Mouse (Mus musculus) neural tube, embryonic 13.5 days (tissue): ENCODE measurements around the gene Rbm5. TPM values are rescaled to one million over a fixed set of nuclear protein-coding genes. Genes with fewer than 3 reads are reported as not detected.

ENCODE experiments used
- ATAC-seq: fragments of 200-750 bp; cut with Nextera tagmentation; 2 replicates; pipeline ENCODE4 v1.8.0; 2017; ENCODE audit warnings: low read depth, mild to moderate bottlenecking, moderate TSS enrichment, moderate library complexity
- H3K27ac ChIP-seq: fragments of 300-500 bp; sonication (generic); replicated peaks from 2 replicates; pipeline ENCODE4 v1.5.1; 2015; ENCODE audit warnings: moderate library complexity, mild to moderate bottlenecking, inconsistent platforms
- H3K27me3 ChIP-seq: fragments of 300-500 bp; sonication (generic); 2 replicates; pipeline ENCODE4 v1.6.1; 2015; ENCODE audit warnings: mild to moderate bottlenecking, inconsistent platforms
- H3K36me3 ChIP-seq: fragments of 300-500 bp; sonication (generic); 2 replicates; pipeline ENCODE4 v1.6.1; 2015; ENCODE audit warnings: mild to moderate bottlenecking, inconsistent platforms
- H3K4me1 ChIP-seq: fragments of 300-500 bp; sonication (generic); replicated peaks from 2 replicates; pipeline ENCODE4 v1.6.1; 2015; ENCODE audit warnings: inconsistent platforms
- H3K4me2 ChIP-seq: fragments of 300-500 bp; sonication (generic); 2 replicates; pipeline ENCODE4 v1.6.1; 2015; ENCODE audit warnings: inconsistent platforms, mild to moderate bottlenecking, moderate library complexity
- H3K4me3 ChIP-seq: fragments of 300-500 bp; sonication (generic); 2 replicates; pipeline ENCODE4 v1.5.1; 2015; ENCODE audit warnings: mild to moderate bottlenecking, inconsistent platforms
- H3K9ac ChIP-seq: fragments of 300-500 bp; sonication (generic); 2 replicates; pipeline ENCODE4 v1.6.1; 2015; ENCODE audit warnings: moderate library complexity, mild to moderate bottlenecking, inconsistent platforms
- H3K9me3 ChIP-seq: fragments of 300-500 bp; sonication (generic); 2 replicates; pipeline ENCODE4 v1.6.1; 2016; ENCODE audit warnings: inconsistent platforms
- WGBS: fragments of 180-500 bp; shearing (Covaris S2); methylation state at CpG from one replicate; pipeline ENCODE4 v1.1.7; 2015; 5-methylcytosine and 5-hydroxymethylcytosine counted together
- polyA plus RNA-seq: library from polyadenylated mRNA; unstranded; fragments of >200 nt; fragmentation: Nextera tagmentation; extraction: Ambion mirVana; gene quantifications from 2 replicates; pipeline ENCODE4 v1.2.1, GENCODE M21; 2015

The Rbm5 gene
- polyA plus RNA-seq, 1 experiment from 2014 or later: 252 TPM

DNA sequence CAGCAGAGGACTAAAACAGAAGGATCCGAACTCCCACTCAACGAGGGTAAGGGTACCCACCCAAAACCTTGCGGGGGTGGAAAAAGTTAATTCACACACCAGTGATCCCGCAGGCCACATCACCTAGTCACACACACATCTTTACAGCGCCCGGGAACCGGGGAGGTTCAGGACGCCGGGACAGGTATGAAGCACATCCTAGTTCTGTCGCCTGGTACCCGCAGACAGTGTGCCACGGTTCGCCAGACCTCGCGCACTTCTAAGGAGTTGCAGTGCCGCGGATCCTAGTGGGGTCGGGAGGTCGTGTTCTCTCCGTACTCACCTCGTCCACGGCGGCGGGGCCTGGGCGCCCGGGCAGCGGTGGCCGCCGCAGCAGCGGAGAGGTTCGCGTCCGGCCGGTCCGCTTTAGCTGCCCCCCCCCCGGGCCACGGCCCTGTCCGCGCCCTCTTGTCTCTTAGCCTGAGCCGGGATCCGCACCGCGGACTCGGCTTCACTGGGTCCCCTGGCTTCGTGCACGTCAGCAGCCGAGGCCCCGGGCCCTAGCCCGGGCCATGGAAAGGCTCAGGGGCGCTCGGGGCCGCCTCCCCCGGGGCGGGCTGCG is 61.6 kb downstream of the Rbm5 start:
- Histone ChIP-seq H3K27ac (peak overlapping the region; percentile 88), H3K4me3 (peak overlapping the region; percentile 78), H3K27me3 (peaks cover 53% of the 10 kb centered on the region), H3K4me2 (peak overlapping the region; percentile 90), H3K36me3 (peaks cover 7% of the 10 kb centered on the region; the same call in 1 of the 2 replicates), H3K4me1 (peaks cover 65% of the 10 kb centered on the region), H3K9ac (peak overlapping the region; percentile 96), H3K9me3 (no peaks in the 10 kb centered on the region)
- WGBS: under 1% methylated on average over 50 of the region's 55 CpGs
- ATAC-seq: no peak

DNA sequence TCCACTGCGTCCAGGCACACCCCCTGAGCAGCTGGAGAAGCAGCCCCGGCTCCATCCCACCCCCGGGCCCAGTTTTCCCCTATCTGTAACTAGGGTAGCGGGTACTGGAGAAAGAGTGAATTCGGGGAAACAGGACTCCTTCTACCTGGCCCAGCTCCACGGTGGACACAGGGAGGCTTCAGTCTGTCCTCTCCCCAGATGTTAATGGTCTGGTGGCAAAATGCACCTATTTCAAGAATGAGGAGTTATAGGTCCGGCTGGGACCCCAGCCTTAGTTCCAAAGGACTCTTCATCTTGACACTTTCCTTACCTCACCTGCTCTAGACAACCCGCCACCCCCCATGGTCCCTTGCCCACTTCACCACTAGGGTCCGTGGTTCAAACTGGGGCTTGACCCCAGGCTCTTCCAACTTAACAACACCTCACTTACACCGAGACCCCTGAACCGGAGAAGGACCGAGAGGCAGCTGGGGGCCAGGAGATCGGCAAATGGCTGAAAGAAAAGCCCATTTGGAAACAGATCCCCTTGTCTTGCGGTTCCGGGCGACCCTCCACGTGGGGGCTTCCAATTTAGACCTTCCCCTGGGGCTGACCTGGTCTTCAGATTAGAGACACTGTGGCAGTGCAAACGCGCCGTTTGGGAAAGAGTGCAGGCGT is 62.2 kb downstream of the Rbm5 start:
- H3K9ac ChIP-seq: peak overlapping the region; percentile 96
- H3K4me2 ChIP-seq: peak overlapping the region; percentile 90
- H3K27ac ChIP-seq: peak overlapping the region; percentile 88
- no peaks in the 10 kb centered on the region for H3K9me3 ChIP-seq
- ATAC-seq: no peak
- H3K4me3 ChIP-seq: peak overlapping the region; percentile 78
- WGBS: 2% methylated on average over 21 of the region's 21 CpGs
- peaks cover 53% of the 10 kb centered on the region for H3K27me3 ChIP-seq
- peaks cover 8% of the 10 kb centered on the region; the same call in 1 of the 2 replicates for H3K36me3 ChIP-seq
- H3K4me1 ChIP-seq: peaks cover 65% of the 10 kb centered on the region

DNA sequence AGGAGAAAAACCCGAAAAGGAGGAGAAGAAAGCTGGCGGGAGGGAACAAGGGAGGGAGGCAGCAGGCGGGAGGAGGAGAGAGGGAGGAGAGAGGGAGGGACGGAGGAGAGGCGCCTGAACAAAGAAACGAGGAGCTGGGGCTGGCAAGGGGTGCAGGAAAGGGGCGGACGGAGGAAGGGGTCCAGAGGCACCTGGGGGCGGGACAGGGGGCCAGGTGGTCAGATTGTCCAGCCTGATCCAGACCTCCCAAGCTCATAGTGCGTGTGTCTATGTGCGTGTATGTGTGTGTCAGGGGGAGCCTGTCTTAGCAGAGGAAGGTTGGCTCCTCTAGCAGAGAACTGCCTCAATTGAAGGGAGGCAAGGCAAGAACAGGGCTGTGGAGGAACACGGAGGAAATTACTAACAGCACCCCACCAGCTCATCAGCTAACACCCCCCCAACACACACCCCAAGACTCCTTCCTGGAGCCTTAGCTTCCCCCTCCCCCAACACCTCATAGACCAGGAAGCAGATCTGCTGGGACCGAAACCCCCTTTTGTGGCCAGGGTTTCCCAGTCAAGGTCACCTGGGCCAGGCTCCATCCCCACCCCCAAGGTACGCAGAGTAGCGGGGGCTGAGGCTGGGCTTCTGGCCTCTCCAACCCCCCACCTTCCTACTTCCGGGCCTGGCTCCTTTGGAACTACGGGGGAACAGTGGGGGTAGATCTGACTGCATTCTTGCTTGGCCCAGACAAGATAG is 62.9 kb downstream of the Rbm5 start:
- H3K4me1 ChIP-seq: peaks cover 71% of the 10 kb centered on the region
- under 1% methylated on average over 17 of the region's 17 CpGs for WGBS
- peaks cover 53% of the 10 kb centered on the region for H3K27me3 ChIP-seq
- ATAC-seq: peak; percentile 19
- H3K9me3 ChIP-seq: no peaks in the 10 kb centered on the region
- peak overlapping the region; percentile 90 for H3K4me2 ChIP-seq
- H3K9ac ChIP-seq: peak overlapping the region; percentile 96
- peak overlapping the region; percentile 88 for H3K27ac ChIP-seq
- peaks cover 15% of the 10 kb centered on the region for H3K36me3 ChIP-seq
- peak overlapping the region; percentile 78 for H3K4me3 ChIP-seq

DNA sequence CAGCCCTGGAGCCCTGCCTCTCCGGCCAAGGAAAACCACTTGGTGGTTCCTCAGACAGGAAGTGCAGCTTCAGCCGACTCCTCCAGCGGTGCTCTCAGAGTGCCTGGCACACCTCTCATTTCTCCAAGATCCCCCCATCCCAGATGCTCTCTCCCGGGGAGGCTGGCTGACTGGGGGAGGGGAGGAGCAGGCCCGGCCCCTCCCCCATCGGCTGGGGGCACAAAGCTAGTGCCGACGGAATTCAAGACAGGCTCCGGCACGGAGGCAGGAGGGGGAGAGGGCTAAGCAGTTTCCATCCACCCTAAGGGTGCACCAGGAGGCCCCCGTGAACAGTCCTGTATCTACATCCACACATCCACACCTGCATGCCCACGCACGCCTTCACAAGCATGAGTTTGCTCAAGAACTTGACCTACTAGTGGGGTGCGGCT is 64.0 kb downstream of the Rbm5 start:
- H3K4me1 ChIP-seq: peaks cover 80% of the 10 kb centered on the region
- peak overlapping the region; percentile 88 for H3K27ac ChIP-seq
- peak overlapping the region; percentile 96 for H3K9ac ChIP-seq
- H3K4me3 ChIP-seq: peak overlapping the region; percentile 78
- H3K36me3 ChIP-seq: peaks cover 20% of the 10 kb centered on the region
- H3K9me3 ChIP-seq: no peaks in the 10 kb centered on the region
- 3% methylated on average over 14 of the region's 14 CpGs for WGBS
- peak overlapping the region; percentile 90 for H3K4me2 ChIP-seq
- H3K27me3 ChIP-seq: peaks cover 53% of the 10 kb centered on the region
- no peak for ATAC-seq

DNA sequence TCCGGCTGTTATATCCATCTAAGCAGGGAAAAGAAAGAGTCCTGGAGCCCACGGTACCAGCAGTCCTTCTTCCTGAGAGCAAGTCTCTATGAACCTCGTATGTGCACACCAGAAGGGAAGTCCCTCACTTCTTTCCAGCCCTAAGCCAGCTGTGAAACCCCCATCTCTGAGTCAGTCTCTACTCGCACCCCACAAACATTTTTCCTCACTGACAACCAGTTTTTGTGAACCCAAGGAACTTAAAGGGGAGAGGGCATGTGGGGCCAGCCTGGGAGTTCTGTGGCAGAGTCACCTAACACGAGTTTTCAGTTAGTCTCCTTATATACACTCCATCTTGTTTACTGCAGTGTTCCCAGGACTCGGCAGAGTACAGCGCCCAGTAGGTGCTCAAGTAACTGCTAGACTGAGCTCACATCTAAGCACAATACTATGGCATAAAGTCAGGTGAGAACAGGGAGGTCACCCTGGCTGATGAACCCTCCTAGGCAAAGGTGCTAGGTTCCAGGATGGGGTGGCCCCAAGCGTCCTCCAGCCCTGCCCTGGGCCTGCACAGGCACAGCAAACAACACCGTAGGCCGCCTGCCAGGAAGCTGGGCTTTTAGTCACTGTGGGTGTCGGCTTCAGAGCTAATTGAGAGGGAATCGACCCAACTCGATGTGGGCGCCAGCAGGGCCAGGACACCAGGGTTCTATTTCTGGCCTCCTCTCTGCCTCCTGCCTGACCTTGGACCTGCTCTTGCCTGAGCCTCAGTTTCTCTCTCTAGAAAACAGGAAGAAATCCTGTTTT is 67.3 kb downstream of the Rbm5 start:
- H3K27me3 ChIP-seq: peaks cover 34% of the 10 kb centered on the region
- H3K4me1 ChIP-seq: peaks cover 92% of the 10 kb centered on the region
- H3K4me3 ChIP-seq: no peak overlapping the region
- no peak overlapping the region for H3K9ac ChIP-seq
- peaks cover 20% of the 10 kb centered on the region for H3K36me3 ChIP-seq
- H3K27ac ChIP-seq: no peak overlapping the region
- H3K4me2 ChIP-seq: no peak overlapping the region
- no peak for ATAC-seq
- no peaks in the 10 kb centered on the region for H3K9me3 ChIP-seq
- WGBS: 53% methylated on average over 14 of the region's 14 CpGs

DNA sequence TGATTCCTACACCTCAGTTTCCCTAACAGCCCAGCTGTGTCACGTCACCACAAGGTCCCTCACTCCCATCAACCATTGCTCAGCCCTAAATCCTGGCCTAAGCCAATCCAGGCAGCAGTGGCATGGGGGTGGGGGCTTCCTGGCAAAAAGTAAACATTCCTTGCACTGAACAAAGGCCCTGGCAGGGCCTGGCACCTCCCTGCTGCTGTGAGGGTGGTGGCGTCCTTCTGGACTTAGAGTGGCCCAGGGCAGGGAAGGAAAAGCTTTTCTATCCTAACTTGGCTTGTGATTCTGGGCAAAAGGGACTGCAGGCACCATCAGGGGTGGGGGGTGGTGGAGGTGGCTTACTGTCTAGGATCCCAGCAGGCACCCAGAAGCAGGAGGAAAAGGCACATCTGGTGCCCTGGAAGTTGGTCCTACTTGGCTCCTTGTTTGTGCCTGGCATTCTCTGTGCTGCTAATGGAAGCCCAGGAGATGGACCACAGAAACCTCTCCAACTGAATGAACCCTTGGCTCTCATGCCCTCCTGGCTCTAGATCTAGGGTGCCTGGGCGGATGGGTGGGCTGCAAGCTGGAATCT is 68.1 kb downstream of the Rbm5 start:
- Histone ChIP-seq H3K4me2 (no peak overlapping the region), H3K36me3 (peaks cover 20% of the 10 kb centered on the region), H3K9ac (0 out of 2 replicates have a peak overlapping the region, but pooled peaks have one; percentile 14), H3K4me3 (no peak overlapping the region), H3K27me3 (peaks cover 25% of the 10 kb centered on the region), H3K9me3 (no peaks in the 10 kb centered on the region), H3K27ac (no peak overlapping the region; the same call in 1 of the 2 replicates), H3K4me1 (peaks cover 92% of the 10 kb centered on the region)
- WGBS: 66% methylated on average over 3 of the region's 3 CpGs
- no peak for ATAC-seq

DNA sequence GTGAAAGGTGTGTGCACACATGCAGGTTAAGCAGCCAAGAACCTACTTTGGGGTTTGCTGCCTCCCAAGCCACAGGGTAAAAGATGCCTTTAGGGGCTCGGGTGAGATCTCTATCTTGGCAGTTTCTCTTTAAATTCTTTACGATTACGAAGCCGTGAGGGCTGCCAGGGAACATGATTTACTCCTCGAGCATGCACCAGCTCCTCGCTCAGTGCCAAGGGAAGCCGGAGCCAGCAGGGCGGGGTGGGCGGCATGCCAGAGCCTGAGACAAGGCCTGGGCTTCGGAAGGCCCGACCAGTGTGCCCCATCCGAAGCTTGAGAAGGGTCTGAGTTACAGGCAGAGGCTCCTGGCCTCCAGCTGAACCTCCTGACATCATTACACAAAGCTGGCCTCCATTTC is 69.2 kb downstream of the Rbm5 start:
- Histone ChIP-seq H3K27me3 (peaks cover 17% of the 10 kb centered on the region), H3K27ac (no peak overlapping the region; the same call in 1 of the 2 replicates), H3K4me1 (peaks cover 92% of the 10 kb centered on the region), H3K9me3 (no peaks in the 10 kb centered on the region), H3K36me3 (peaks cover 20% of the 10 kb centered on the region), H3K4me3 (no peak overlapping the region), H3K9ac (0 out of 2 replicates have a peak overlapping the region, but pooled peaks have one; percentile 22), H3K4me2 (no peak overlapping the region)
- WGBS: 46% methylated on average over 12 of the region's 12 CpGs
- no peak for ATAC-seq

DNA sequence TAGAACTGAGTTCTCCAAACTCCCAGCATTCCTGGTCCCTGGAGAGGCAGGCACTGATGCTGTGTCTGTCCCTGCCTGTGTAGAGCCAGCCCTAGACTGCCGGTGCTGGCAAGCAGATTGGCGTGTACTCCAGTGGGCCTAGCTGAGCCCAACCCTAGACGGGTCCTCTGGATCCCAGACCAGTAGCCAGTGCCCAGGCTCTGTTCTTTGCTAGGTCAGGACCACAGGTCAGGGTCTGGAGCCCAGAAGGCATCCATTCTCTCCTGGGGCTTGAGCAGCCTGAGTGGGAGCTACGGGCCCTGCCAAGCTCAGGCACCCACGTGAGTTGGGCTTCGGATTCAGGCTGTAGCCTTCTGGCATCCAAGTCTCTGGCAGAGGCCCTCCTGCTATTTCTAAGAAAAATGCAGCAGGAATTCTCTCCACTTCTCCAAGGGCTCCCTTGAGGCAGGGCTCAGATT is 70.7 kb downstream of the Rbm5 start:
- H3K4me3 ChIP-seq: no peak overlapping the region
- peak overlapping the region; percentile 26; the same call in 1 of the 2 replicates for H3K4me2 ChIP-seq
- H3K9me3 ChIP-seq: no peaks in the 10 kb centered on the region
- H3K4me1 ChIP-seq: peaks cover 91% of the 10 kb centered on the region
- H3K36me3 ChIP-seq: peaks cover 18% of the 10 kb centered on the region
- H3K27ac ChIP-seq: 0 out of 2 replicates have a peak overlapping the region, but pooled peaks have one; percentile 28
- WGBS: 37% methylated on average over 6 of the region's 6 CpGs
- H3K27me3 ChIP-seq: 0 out of 2 replicates have a peak, but pooled peaks cover 2% of the 10 kb centered on the region
- H3K9ac ChIP-seq: peak overlapping the region; percentile 42
- ATAC-seq: no peak

DNA sequence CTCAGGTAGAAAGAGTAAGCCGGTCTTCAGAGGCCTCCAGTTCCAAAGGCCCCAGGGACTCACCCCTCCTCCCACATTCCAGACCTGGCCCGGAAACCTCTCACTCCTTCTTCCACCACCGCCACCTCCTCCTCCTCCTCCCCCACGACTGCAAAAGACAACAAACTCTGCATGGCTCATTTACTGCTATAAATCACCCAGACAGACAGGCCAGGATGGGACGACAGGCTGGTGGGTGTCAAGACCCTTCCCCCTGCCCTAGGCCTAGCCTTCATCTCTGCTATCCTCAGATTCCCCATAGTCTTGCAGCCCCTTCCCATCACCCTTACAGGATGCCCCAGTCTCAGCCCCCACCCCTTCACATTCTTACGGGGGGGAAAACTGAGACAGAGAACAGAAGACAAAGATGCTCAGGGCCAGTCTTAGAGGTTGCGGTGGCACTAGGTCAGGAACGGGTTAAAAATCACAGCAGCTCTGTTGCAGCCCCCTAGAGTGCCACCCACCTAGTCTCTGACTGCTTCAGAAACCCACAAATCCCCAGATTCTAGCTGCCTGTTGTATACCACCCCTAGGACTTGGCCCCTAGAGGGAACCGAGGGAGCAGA is 71.3 kb downstream of the Rbm5 start:
- no peaks in the 10 kb centered on the region for H3K27me3 ChIP-seq
- 5% methylated on average over 9 of the region's 9 CpGs for WGBS
- peak overlapping the region; percentile 26 for H3K4me2 ChIP-seq
- no peak for ATAC-seq
- H3K9me3 ChIP-seq: no peaks in the 10 kb centered on the region
- H3K27ac ChIP-seq: no peak overlapping the region; the same call in 1 of the 2 replicates
- peak overlapping the region; percentile 42 for H3K9ac ChIP-seq
- H3K36me3 ChIP-seq: peaks cover 13% of the 10 kb centered on the region; the same call in 1 of the 2 replicates
- H3K4me3 ChIP-seq: no peak overlapping the region
- H3K4me1 ChIP-seq: peaks cover 94% of the 10 kb centered on the region

DNA sequence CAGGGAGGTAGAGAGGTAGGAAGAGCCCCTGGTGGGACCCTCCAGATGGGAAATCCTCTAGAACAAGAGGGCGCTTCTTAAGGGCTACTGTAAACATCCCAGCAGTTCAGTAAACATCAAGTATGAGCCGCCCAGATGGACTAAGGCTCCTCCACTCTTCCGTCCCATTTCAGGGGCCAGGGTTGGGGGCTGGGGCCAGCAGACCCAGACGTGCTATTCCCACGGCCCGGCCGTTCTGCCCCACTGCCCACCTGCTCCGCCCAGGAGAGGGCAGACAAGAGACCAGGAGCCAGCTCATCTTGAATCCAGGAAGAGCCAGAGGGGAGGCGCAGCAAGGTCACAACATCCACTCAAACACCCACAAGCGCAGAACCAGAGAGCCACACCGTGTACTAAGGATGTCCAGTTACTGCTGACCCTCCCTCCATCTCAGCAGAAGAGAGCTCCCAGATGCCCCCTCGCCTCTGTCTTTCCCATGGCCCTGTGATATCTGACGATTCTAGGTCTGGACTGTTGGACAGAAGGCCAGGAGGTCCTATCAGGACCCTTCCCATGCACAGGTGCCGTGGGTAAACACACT is 72.1 kb downstream of the Rbm5 start:
- Histone ChIP-seq H3K4me3 (no peak overlapping the region), H3K9ac (peak overlapping the region; percentile 42; the same call in 1 of the 2 replicates), H3K27me3 (no peaks in the 10 kb centered on the region), H3K4me1 (peaks cover 88% of the 10 kb centered on the region), H3K9me3 (no peaks in the 10 kb centered on the region), H3K4me2 (peak overlapping the region; percentile 26), H3K27ac (peak overlapping the region; percentile 46), H3K36me3 (peaks cover 13% of the 10 kb centered on the region; the same call in 1 of the 2 replicates)
- WGBS: 16% methylated on average over 14 of the region's 14 CpGs
- ATAC-seq: 0 out of 2 replicates have a peak, but pooled peaks have one; percentile 8
